Mouse (Mus musculus) spleen, postnatal 36 days (tissue): ENCODE data around the gene Ccdc92b.

Experiments
- DNase-seq, 2 experiments: peaks; one replicate each; pipeline ENCODE4 v3.0.0; 2022; ENCODE audit warnings: low spot score in 2 of 2, mixed read lengths in 1 of 2

Ccdc92b gene

GRCm38 (mm10) chr11:74652791-74653191 lies 33.4 kb downstream of the Ccdc92b start:
- DNase-seq = no peak

GRCm38 (mm10) chr11:74653385-74653784 lies 34.0 kb downstream of the Ccdc92b start:
- DNase-seq = no peak

- no peak for DNase-seq
Observed at GRCm38 (mm10) chr11:74655941-74656340, 36.5 kb downstream of the Ccdc92b start.

GRCm38 (mm10) chr11:74660336-74660735 lies 40.9 kb downstream of the Ccdc92b start:
- no peak for DNase-seq

GRCm38 (mm10) chr11:74661641-74662040 lies 42.2 kb downstream of the Ccdc92b start:
- DNase-seq = no peak

- DNase-seq = no peak
Observed at GRCm38 (mm10) chr11:74662221-74662620, 42.8 kb downstream of the Ccdc92b start.

- DNase-seq = no peak
Observed at GRCm38 (mm10) chr11:74664279-74664678, 44.9 kb downstream of the Ccdc92b start.

- no peak for DNase-seq
Observed at GRCm38 (mm10) chr11:74664906-74665305, 45.5 kb downstream of the Ccdc92b start.

GRCm38 (mm10) chr11:74665631-74666283 lies 46.4 kb downstream of the Ccdc92b start:
- DNase-seq = no peak

- DNase-seq = no peak
Observed at GRCm38 (mm10) chr11:74666284-74666652, 46.9 kb downstream of the Ccdc92b start.

- DNase-seq = no peak
Observed at GRCm38 (mm10) chr11:74666776-74667581, 47.6 kb downstream of the Ccdc92b start.

- DNase-seq = no peak
Observed at GRCm38 (mm10) chr11:74667582-74668010, 48.2 kb downstream of the Ccdc92b start.

GRCm38 (mm10) chr11:74668466-74668865 lies 49.1 kb downstream of the Ccdc92b start:
- no peak for DNase-seq

- no peak for DNase-seq
Observed at GRCm38 (mm10) chr11:74668971-74669370, 49.6 kb downstream of the Ccdc92b start.

- no peak for DNase-seq
Observed at GRCm38 (mm10) chr11:74670151-74670550, 50.7 kb downstream of the Ccdc92b start.

- no peak for DNase-seq
Observed at GRCm38 (mm10) chr11:74671013-74671412, 51.6 kb downstream of the Ccdc92b start.

- DNase-seq = no peak
Observed at GRCm38 (mm10) chr11:74671839-74672238, 52.4 kb downstream of the Ccdc92b start.

GRCm38 (mm10) chr11:74672901-74673513 lies 53.6 kb downstream of the Ccdc92b start:
- no peak for DNase-seq

- DNase-seq = peak in 1 of 2 experiments; percentile 19
Observed at GRCm38 (mm10) chr11:74673561-74673960, 54.2 kb downstream of the Ccdc92b start.

GRCm38 (mm10) chr11:74674713-74675112 lies 55.3 kb downstream of the Ccdc92b start:
- DNase-seq = no peak

GRCm38 (mm10) chr11:74675156-74675555 lies 55.8 kb downstream of the Ccdc92b start:
- no peak for DNase-seq
